ENCODE assay signal across 19 mouse cellular contexts in genomic region chr1:175242135-175242534, GRCm38 (mm10).
DNase-seq lines count a peak whose midpoint lies in the region.
"Had no signal": no experiment of that assay in that cellular context is flagged by ENCODE, and none has a peak within 500 bp of the region (broad histone marks: within the 10 kb centered on the region; RNA-seq: fewer than 3 reads in every experiment).

No protein-coding gene starts in this region.

- no peak overlapping the region for H3K27ac ChIP-seq in midbrain, embryonic 10.5 days (replicated peaks)
- H3K27ac ChIP-seq: embryonic facial prominence, embryonic 13.5 days; forebrain, embryonic 12.5 days; gastrocnemius, adult 2 months; heart, embryonic 10.5 days; hindbrain, embryonic 12.5 days had no signal

- no peaks in the 10 kb centered on the region for H3K27me3 ChIP-seq in midbrain, embryonic 10.5 days (ENCODE audit: low read depth, poor library complexity, severe bottlenecking)
- H3K27me3 ChIP-seq: embryonic facial prominence, embryonic 13.5 days; forebrain, embryonic 12.5 days; hindbrain, embryonic 12.5 days had no signal

- DNase-seq in brain, adult 2 months (ENCODE audit: low read depth, low spot score): peak; percentile 83
- peak; percentile 20 for DNase-seq in cerebellum, adult 11 months
- DNase-seq in cerebellum, adult 8-10 months: peak; percentile 22
- peak; percentile 43 to 52 for DNase-seq in cerebellum, postnatal 14 days
- no peak for DNase-seq in adrenal gland, postnatal 10 days
- no peak for DNase-seq in adrenal gland, postnatal 4 days (ENCODE audit: low spot score in 2 of 2)
- DNase-seq in midbrain, embryonic 10.5 days (ENCODE audit: low spot score): no peak
- DNase-seq: adrenal gland, adult 2 months; adrenal gland, postnatal 36 days; gastrocnemius, adult 2 months; gastrocnemius, postnatal 36 days; heart, adult 11 months; heart, postnatal 10 days; heart, postnatal 4 days; kidney, adult 18-20 months had no signal

- H3K36me3 ChIP-seq in midbrain, embryonic 10.5 days: no peaks in the 10 kb centered on the region
- H3K36me3 ChIP-seq: embryonic facial prominence, embryonic 13.5 days; forebrain, embryonic 12.5 days; heart, embryonic 10.5 days; hindbrain, embryonic 12.5 days had no signal

- WGBS in midbrain, embryonic 10.5 days: 86% methylated on average over 5 of the region's 5 CpGs

- H3K4me1 ChIP-seq in midbrain, embryonic 10.5 days: no peaks in the 10 kb centered on the region
- H3K4me1 ChIP-seq: embryonic facial prominence, embryonic 13.5 days; forebrain, embryonic 12.5 days; heart, embryonic 10.5 days; hindbrain, embryonic 12.5 days had no signal

- no peaks in the 10 kb centered on the region for H3K9me3 ChIP-seq in midbrain, embryonic 10.5 days (replicated peaks)
- H3K9me3 ChIP-seq: embryonic facial prominence, embryonic 13.5 days; forebrain, embryonic 12.5 days; heart, embryonic 10.5 days; hindbrain, embryonic 12.5 days had no signal

- H3K4me3 ChIP-seq in midbrain, embryonic 10.5 days: no peak overlapping the region
- H3K4me3 ChIP-seq: embryonic facial prominence, embryonic 13.5 days; forebrain, embryonic 12.5 days; gastrocnemius, adult 2 months; heart, embryonic 10.5 days; hindbrain, embryonic 12.5 days had no signal

Comparison
In these comparisons a context has a peak if more than half of its experiments do, and no peak if none do; other contexts are left out.
1. DNase-seq: peak in brain, adult 2 months (single experiment), cerebellum, adult 11 months (single experiment), cerebellum, adult 8-10 months (single experiment) and cerebellum, postnatal 14 days (2 of 2); none in adrenal gland, postnatal 10 days (single experiment), adrenal gland, postnatal 4 days (0 of 2) and midbrain, embryonic 10.5 days (single experiment).